Mouse (Mus musculus) embryonic facial prominence, embryonic 11.5 days (tissue): ENCODE measurements around the gene Zscan2. TPM values are rescaled to one million over a fixed set of nuclear protein-coding genes. Genes with fewer than 3 reads are reported as not detected.

Experiments used
- ATAC-seq: fragments of 200-750 bp; cut with Nextera tagmentation; replicated peaks from 2 replicates; pipeline ENCODE4 v1.8.0; 2017; ENCODE audit warnings: low read depth; ENCODE audit not compliant: insufficient number of reproducible peaks, low FRiP score, low TSS enrichment
- DNase-seq: peaks from one replicate; pipeline ENCODE4 v3.0.0-alpha.2; 2015; ENCODE audit warnings: low spot score
- H3K27ac ChIP-seq: fragments of 300-500 bp; sonication (generic); replicated peaks from 2 replicates; pipeline ENCODE4 v1.5.1; 2014; ENCODE audit warnings: mild to moderate bottlenecking, low read depth, low read length, control low read depth
- H3K27me3 ChIP-seq: fragments of 300-500 bp; sonication (generic); 2 replicates; pipeline ENCODE4 v1.6.1; 2014; ENCODE audit warnings: mild to moderate bottlenecking, low read length, moderate library complexity, mixed read lengths; ENCODE audit not compliant: control insufficient read depth, insufficient read depth
- H3K36me3 ChIP-seq: fragments of 300-500 bp; sonication (generic); replicated peaks from 2 replicates; pipeline ENCODE4 v1.6.1; 2014; ENCODE audit warnings: low read depth, mild to moderate bottlenecking, low read length, moderate library complexity, mixed read lengths; ENCODE audit not compliant: control insufficient read depth, insufficient read depth
- H3K4me1 ChIP-seq: fragments of 300-500 bp; sonication (generic); 2 replicates; pipeline ENCODE4 v1.6.1; 2014; ENCODE audit warnings: low read length, mixed read lengths; ENCODE audit not compliant: control insufficient read depth, insufficient read depth
- H3K4me2 ChIP-seq: fragments of 300-500 bp; sonication (generic); 2 replicates; pipeline ENCODE4 v1.6.1; 2014; ENCODE audit warnings: low read depth, mild to moderate bottlenecking, control low read depth, low read length, moderate library complexity
- H3K4me3 ChIP-seq: fragments of 300-500 bp; sonication (generic); 2 replicates; pipeline ENCODE4 v1.5.1; 2014; ENCODE audit warnings: low read depth, low read length, control low read depth
- H3K9ac ChIP-seq: fragments of 300-500 bp; sonication (generic); replicated peaks from 2 replicates; pipeline ENCODE4 v1.6.1; 2014; ENCODE audit warnings: mild to moderate bottlenecking, control low read depth, low read length
- H3K9me3 ChIP-seq: fragments of 300-500 bp; sonication (generic); replicated peaks from 2 replicates; pipeline ENCODE4 v1.6.1; 2016; ENCODE audit warnings: mild to moderate bottlenecking, low read length, inconsistent platforms, mixed read lengths; ENCODE audit not compliant: control insufficient read depth
- WGBS: fragments of 180-500 bp; shearing (Covaris S2); extraction: QIAGEN DNeasy Blood & Tissue Kit; methylation state at CpG from one replicate; pipeline ENCODE4 v1.1.7; 2014; 5-methylcytosine and 5-hydroxymethylcytosine counted together
- polyA plus RNA-seq: library from polyadenylated mRNA; unstranded; fragments of >200 nt; fragmentation: Nextera tagmentation; extraction: Ambion mirVana; gene quantifications from 2 replicates; pipeline ENCODE4 v1.2.1, GENCODE M21; 2014

The Zscan2 gene
- polyA plus RNA-seq, result 4.5 and 5.4 TPM in 2 replicates

DNA sequence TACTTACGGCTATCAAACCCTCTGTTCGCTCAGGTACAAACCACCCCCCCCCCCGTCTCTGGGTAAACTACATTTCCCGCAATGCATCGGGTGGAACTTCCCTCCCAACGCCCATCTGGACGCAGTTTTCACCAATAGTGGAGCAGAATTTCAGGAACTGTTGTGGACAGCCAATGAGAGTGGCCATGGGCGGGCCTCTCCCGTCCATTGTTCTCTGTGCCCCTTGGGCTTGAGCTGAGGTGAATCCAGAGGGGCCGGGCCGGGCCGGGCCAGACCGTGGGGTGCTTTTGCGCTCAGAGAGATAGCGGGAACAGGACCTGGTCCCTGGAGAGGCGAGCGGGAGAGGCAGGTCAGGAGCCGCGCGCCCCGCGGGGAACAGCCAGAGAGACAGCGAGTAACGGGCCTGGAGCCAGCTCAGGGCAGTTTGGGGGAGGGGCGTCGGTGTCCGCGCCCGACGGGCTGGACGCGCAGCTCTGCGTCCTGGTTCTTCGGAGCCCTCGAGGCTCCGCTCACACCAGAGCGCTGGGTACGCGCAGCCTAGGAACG lies at the start of gene Zscan2:
Zscan2 (plus strand) TSS at position 192 of the 546 bp plus-strand sequence.
- Histone ChIP-seq H3K36me3 (no peaks in the 10 kb centered on the region; the same call in none of the 2 replicates), H3K4me1 (no peaks in the 10 kb centered on the region; the same call in none of the 2 replicates), H3K9ac (peak within 1 kb of the TSS; percentile 92), H3K4me3 (peak within 1 kb of the TSS; percentile 78), H3K27me3 (no peaks in the 10 kb centered on the region), H3K9me3 (no peaks in the 10 kb centered on the region), H3K27ac (peak within 1 kb of the TSS; percentile 57), H3K4me2 (peak within 1 kb of the TSS; percentile 78)
- WGBS, result under 1% methylated on average over 40 of the region's 40 CpGs
- ATAC-seq (peak; percentile 98), DNase-seq (peak; percentile 97)

GRCm38 (mm10) chr7:80813397-80813796 lies 47.3 kb upstream of the Zscan2 start:
- 91% methylated on average over 4 of the region's 4 CpGs for WGBS
- ATAC-seq, result no peak

GRCm38 (mm10) chr7:80816641-80817040 lies 44.1 kb upstream of the Zscan2 start:
- H3K4me3 ChIP-seq, result no peak overlapping the region
- no peaks in the 10 kb centered on the region for H3K9me3 ChIP-seq
- no peaks in the 10 kb centered on the region for H3K27me3 ChIP-seq
- DNase-seq (no peak), ATAC-seq (no peak)
- no peak overlapping the region for H3K27ac ChIP-seq
- H3K4me2 ChIP-seq, result no peak overlapping the region
- no peaks in the 10 kb centered on the region for H3K4me1 ChIP-seq
- WGBS, result 59% methylated on average over 5 of the region's 5 CpGs
- no peaks in the 10 kb centered on the region for H3K36me3 ChIP-seq
- H3K9ac ChIP-seq, result no peak overlapping the region

More at GRCm38 (mm10) chr7:80813397-80813796, 47.3 kb upstream of the Zscan2 start:
- no peaks in the 10 kb centered on the region for H3K27me3 ChIP-seq
- no peaks in the 10 kb centered on the region for H3K4me1 ChIP-seq
- H3K4me3 ChIP-seq, result no peak overlapping the region
- H3K9me3 ChIP-seq, result no peaks in the 10 kb centered on the region
- DNase-seq, result no peak
- no peak overlapping the region for H3K4me2 ChIP-seq
- H3K9ac ChIP-seq, result no peak overlapping the region
- no peaks in the 10 kb centered on the region for H3K36me3 ChIP-seq
- H3K27ac ChIP-seq, result no peak overlapping the region

DNA sequence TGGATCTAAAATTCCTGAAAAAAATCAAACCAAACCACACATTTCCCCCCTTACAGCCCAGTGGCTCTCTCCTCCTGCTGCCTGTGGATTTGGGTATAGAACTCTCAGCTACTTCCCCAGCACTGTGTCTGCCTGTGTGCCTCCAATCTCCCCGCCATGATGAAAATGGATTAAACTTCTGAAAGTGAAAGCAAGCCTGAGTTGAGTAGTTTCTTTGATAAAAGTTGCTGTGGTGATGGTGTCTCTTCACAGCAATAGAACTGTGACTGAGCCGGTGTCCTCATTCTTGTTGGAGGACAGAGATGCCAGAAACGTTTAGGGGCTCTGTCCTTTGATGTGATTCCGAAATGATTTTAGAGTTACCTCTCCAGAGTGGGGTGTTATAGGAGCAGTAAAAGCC lies 39.9 kb upstream of the Zscan2 start:
- no peaks in the 10 kb centered on the region for H3K9me3 ChIP-seq
- DNase-seq (no peak), ATAC-seq (no peak)
- no peak overlapping the region for H3K4me3 ChIP-seq
- no peak overlapping the region for H3K27ac ChIP-seq
- no peaks in the 10 kb centered on the region for H3K27me3 ChIP-seq
- no peaks in the 10 kb centered on the region for H3K4me1 ChIP-seq
- no peak overlapping the region for H3K9ac ChIP-seq
- WGBS, result 90% methylated on average over 4 of the region's 4 CpGs
- no peak overlapping the region for H3K4me2 ChIP-seq
- H3K36me3 ChIP-seq, result no peaks in the 10 kb centered on the region

DNA sequence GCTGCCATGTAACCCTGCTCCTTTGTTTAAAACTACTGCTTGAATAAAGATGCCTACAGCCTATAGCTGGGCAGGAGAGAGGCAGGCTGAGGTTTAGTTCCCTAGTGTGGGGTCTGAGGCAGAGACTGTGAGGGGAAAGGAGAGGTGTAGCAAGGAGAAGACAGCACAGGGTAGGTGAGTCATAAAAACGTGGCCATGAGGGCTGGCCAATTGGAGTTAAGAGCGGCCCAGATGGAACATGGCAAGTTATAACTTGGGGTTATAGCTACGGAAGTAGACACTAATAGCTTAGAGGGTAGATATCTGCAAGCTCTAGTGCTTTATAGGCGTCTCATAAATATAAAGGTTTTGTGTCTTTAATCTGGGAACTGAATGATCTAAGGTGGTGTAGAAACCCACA lies 37.5 kb upstream of the Zscan2 start:
- no peak overlapping the region for H3K4me3 ChIP-seq
- DNase-seq, result no peak
- H3K9ac ChIP-seq, result no peak overlapping the region
- ATAC-seq, result no peak
- H3K36me3 ChIP-seq, result no peaks in the 10 kb centered on the region
- H3K4me2 ChIP-seq, result no peak overlapping the region
- no peak overlapping the region for H3K27ac ChIP-seq
- WGBS, result 83% methylated on average over 4 of the region's 4 CpGs
- H3K4me1 ChIP-seq, result no peaks in the 10 kb centered on the region
- H3K27me3 ChIP-seq, result no peaks in the 10 kb centered on the region
- no peaks in the 10 kb centered on the region for H3K9me3 ChIP-seq

DNA sequence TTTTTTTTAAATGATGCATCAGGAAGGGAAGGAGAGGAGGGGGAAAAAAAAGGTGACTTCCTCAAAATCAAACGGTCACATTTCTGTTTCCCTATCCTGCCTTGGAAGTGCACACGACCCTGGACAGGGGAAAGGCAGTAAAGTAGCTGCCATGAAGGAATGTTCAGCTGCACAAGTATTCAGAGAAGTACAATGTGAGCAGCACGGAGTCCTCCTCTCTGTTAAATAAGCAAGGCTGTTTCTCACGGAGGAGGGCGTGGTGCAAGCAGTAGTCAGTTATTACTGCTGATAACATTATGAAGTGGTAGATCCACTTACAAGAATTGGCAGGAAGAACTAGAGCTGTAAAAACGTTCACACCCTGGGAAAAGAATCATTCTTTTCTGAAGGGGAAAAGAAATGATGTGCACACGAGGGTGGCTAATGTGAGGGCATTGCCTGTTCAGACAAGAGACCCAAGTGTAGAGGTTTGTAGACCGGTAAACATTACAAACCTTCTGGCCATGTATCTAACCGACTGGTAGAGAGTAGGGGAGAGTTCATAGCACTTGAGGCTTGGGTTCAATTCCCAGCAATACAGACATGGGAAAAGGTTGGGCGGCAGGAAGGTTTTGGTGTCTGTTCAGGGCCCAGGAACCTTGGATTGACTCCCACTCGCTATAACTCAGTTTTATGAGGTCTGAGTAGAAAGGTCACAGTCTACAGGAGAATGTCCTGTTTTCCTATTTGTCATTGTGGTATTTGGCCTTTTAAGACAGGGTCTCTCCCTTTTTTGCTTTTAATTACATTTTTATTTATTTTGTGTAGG lies 36.6 kb upstream of the Zscan2 start:
- no peaks in the 10 kb centered on the region for H3K4me1 ChIP-seq
- no peaks in the 10 kb centered on the region for H3K27me3 ChIP-seq
- no peak overlapping the region for H3K9ac ChIP-seq
- H3K4me3 ChIP-seq, result no peak overlapping the region
- 75% methylated on average over 11 of the region's 11 CpGs for WGBS
- H3K9me3 ChIP-seq, result no peaks in the 10 kb centered on the region
- no peak for ATAC-seq
- no peak overlapping the region for H3K27ac ChIP-seq
- no peak overlapping the region for H3K4me2 ChIP-seq
- no peak for DNase-seq
- no peaks in the 10 kb centered on the region for H3K36me3 ChIP-seq

DNA sequence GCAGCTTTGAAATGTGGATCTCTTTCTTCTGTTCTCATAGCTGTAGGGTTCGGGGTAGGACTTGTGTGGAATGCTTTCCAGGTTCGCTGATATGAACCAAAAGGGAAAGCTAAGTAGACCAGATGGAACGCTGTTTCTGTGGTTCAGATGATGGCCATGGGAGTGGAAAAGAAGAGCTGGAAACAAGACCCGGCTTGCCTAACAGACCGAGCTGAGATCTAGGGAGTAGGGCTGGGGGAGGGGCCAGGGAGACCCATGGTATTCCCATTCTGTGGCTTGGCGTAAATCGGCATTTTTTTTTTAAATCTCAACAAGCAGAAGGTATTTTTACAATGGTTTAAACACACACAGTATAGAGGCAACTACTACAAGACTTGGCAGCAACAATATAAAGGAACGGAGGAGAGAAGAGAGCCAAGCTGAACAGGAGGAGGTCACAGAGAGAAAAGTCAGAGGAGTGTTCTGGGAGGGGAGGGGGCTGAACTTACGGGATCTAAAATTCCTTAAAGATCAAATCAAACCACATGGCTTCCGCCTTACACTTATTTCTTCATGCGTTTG lies 34.8 kb upstream of the Zscan2 start, which contains the start of gene Iqgap1:
Iqgap1 (minus strand) TSS at position 132 of the 561 bp plus-strand sequence.
- Histone ChIP-seq H3K4me3 (no peak within 1 kb of the TSS), H3K4me2 (no peak within 1 kb of the TSS), H3K36me3 (no peaks in the 10 kb centered on the region), H3K27ac (no peak within 1 kb of the TSS), H3K4me1 (no peaks in the 10 kb centered on the region), H3K9ac (no peak within 1 kb of the TSS), H3K27me3 (no peaks in the 10 kb centered on the region), H3K9me3 (no peaks in the 10 kb centered on the region)
- 64% methylated on average over 11 of the region's 11 CpGs for WGBS
- DNase-seq (no peak), ATAC-seq (no peak)
